Mouse (Mus musculus) embryonic facial prominence, embryonic 11.5 days (tissue): Measurements from ENCODE around the gene Slc30a2. TPM values are rescaled to one million over a fixed set of nuclear protein-coding genes. Genes with fewer than 3 reads are reported as not detected.
A peak's percentile ranks its signal among the peaks of the same experiment; 100 is the strongest.

Source experiments
- ATAC-seq: fragments of 200-750 bp; cut with Nextera tagmentation; replicated peaks from 2 replicates; pipeline ENCODE4 v1.8.0; 2017; ENCODE audit warnings: low read depth; ENCODE audit not compliant: insufficient number of reproducible peaks, low FRiP score, low TSS enrichment
- DNase-seq: peaks from one replicate; pipeline ENCODE4 v3.0.0-alpha.2; 2015; ENCODE audit warnings: low spot score
- H3K27ac ChIP-seq: fragments of 300-500 bp; sonication (generic); replicated peaks from 2 replicates; pipeline ENCODE4 v1.5.1; 2014; ENCODE audit warnings: mild to moderate bottlenecking, low read depth, low read length, control low read depth
- H3K27me3 ChIP-seq: fragments of 300-500 bp; sonication (generic); 2 replicates; pipeline ENCODE4 v1.6.1; 2014; ENCODE audit warnings: mild to moderate bottlenecking, low read length, moderate library complexity, mixed read lengths; ENCODE audit not compliant: control insufficient read depth, insufficient read depth
- H3K36me3 ChIP-seq: fragments of 300-500 bp; sonication (generic); replicated peaks from 2 replicates; pipeline ENCODE4 v1.6.1; 2014; ENCODE audit warnings: low read depth, mild to moderate bottlenecking, low read length, moderate library complexity, mixed read lengths; ENCODE audit not compliant: control insufficient read depth, insufficient read depth
- H3K4me1 ChIP-seq: fragments of 300-500 bp; sonication (generic); 2 replicates; pipeline ENCODE4 v1.6.1; 2014; ENCODE audit warnings: low read length, mixed read lengths; ENCODE audit not compliant: control insufficient read depth, insufficient read depth
- H3K4me2 ChIP-seq: fragments of 300-500 bp; sonication (generic); 2 replicates; pipeline ENCODE4 v1.6.1; 2014; ENCODE audit warnings: low read depth, mild to moderate bottlenecking, control low read depth, low read length, moderate library complexity
- H3K4me3 ChIP-seq: fragments of 300-500 bp; sonication (generic); 2 replicates; pipeline ENCODE4 v1.5.1; 2014; ENCODE audit warnings: low read depth, low read length, control low read depth
- H3K9ac ChIP-seq: fragments of 300-500 bp; sonication (generic); replicated peaks from 2 replicates; pipeline ENCODE4 v1.6.1; 2014; ENCODE audit warnings: mild to moderate bottlenecking, control low read depth, low read length
- H3K9me3 ChIP-seq: fragments of 300-500 bp; sonication (generic); replicated peaks from 2 replicates; pipeline ENCODE4 v1.6.1; 2016; ENCODE audit warnings: mild to moderate bottlenecking, low read length, inconsistent platforms, mixed read lengths; ENCODE audit not compliant: control insufficient read depth
- WGBS: fragments of 180-500 bp; shearing (Covaris S2); extraction: QIAGEN DNeasy Blood & Tissue Kit; methylation state at CpG from one replicate; pipeline ENCODE4 v1.1.7; 2014; 5-methylcytosine and 5-hydroxymethylcytosine counted together
- polyA plus RNA-seq: library from polyadenylated mRNA; unstranded; fragments of >200 nt; fragmentation: Nextera tagmentation; extraction: Ambion mirVana; gene quantifications from 2 replicates; pipeline ENCODE4 v1.2.1, GENCODE M21; 2014

The Slc30a2 gene
- polyA plus RNA-seq, 1 experiment from 2014 or later: 0.07 TPM

GRCm38 (mm10) chr4:134353527-134354409, 10.8 kb downstream of the Slc30a2 start:
- Histone ChIP-seq H3K4me3 (no peak overlapping the region), H3K4me2 (no peak overlapping the region), H3K27ac (no peak overlapping the region), H3K36me3 (no peaks in the 10 kb centered on the region), H3K27me3 (0 out of 2 replicates have a peak, but pooled peaks cover 2% of the 10 kb centered on the region), H3K9me3 (no peaks in the 10 kb centered on the region), H3K9ac (no peak overlapping the region), H3K4me1 (peaks cover 6% of the 10 kb centered on the region)
- DNase-seq (no peak), ATAC-seq (no peak)
- WGBS: 61% methylated on average over 5 of the region's 5 CpGs

GRCm38 (mm10) chr4:134355841-134356452, 13.0 kb downstream of the Slc30a2 start:
- Histone ChIP-seq H3K4me3 (no peak overlapping the region), H3K36me3 (no peaks in the 10 kb centered on the region), H3K4me1 (peaks cover 6% of the 10 kb centered on the region), H3K9ac (no peak overlapping the region), H3K27me3 (0 out of 2 replicates have a peak, but pooled peaks cover 2% of the 10 kb centered on the region), H3K27ac (no peak overlapping the region), H3K4me2 (no peak overlapping the region), H3K9me3 (no peaks in the 10 kb centered on the region)
- no peak for DNase-seq
- WGBS: 47% methylated on average over 16 of the region's 16 CpGs
- no peak for ATAC-seq

GRCm38 (mm10) chr4:134356591-134357460, 13.8 kb downstream of the Slc30a2 start:
- no peaks in the 10 kb centered on the region for H3K9me3 ChIP-seq
- ATAC-seq: 0 out of 2 replicates have a peak, but pooled peaks have one; percentile 8
- H3K4me3 ChIP-seq: no peak overlapping the region
- H3K4me2 ChIP-seq: peak overlapping the region; percentile 20; the same call in 1 of the 2 replicates
- H3K9ac ChIP-seq: no peak overlapping the region
- peaks cover 4% of the 10 kb centered on the region for H3K4me1 ChIP-seq
- peak; percentile 84 for DNase-seq
- WGBS: 22% methylated on average over 22 of the region's 22 CpGs
- H3K36me3 ChIP-seq: no peaks in the 10 kb centered on the region
- no peak overlapping the region for H3K27ac ChIP-seq
- 0 out of 2 replicates have a peak, but pooled peaks cover 2% of the 10 kb centered on the region for H3K27me3 ChIP-seq

- H3K9me3 ChIP-seq: no peaks in the 10 kb centered on the region
- no peaks in the 10 kb centered on the region for H3K36me3 ChIP-seq
- 43% methylated on average over 17 of the region's 17 CpGs for WGBS
- H3K4me2 ChIP-seq: no peak overlapping the region; the same call in 1 of the 2 replicates
- H3K27me3 ChIP-seq: 0 out of 2 replicates have a peak, but pooled peaks cover 2% of the 10 kb centered on the region
- DNase-seq: no peak
- no peak overlapping the region for H3K4me3 ChIP-seq
- H3K4me1 ChIP-seq: peaks cover 3% of the 10 kb centered on the region; the same call in 1 of the 2 replicates
- H3K9ac ChIP-seq: no peak overlapping the region
- no peak for ATAC-seq
- no peak overlapping the region for H3K27ac ChIP-seq
Measured at GRCm38 (mm10) chr4:134357461-134357771, 14.4 kb downstream of the Slc30a2 start.

GRCm38 (mm10) chr4:134359649-134360048, 16.7 kb downstream of the Slc30a2 start:
- H3K4me2 ChIP-seq: no peak overlapping the region
- no peaks in the 10 kb centered on the region for H3K9me3 ChIP-seq
- no peak overlapping the region for H3K27ac ChIP-seq
- H3K27me3 ChIP-seq: 0 out of 2 replicates have a peak, but pooled peaks cover 2% of the 10 kb centered on the region
- no peak overlapping the region for H3K9ac ChIP-seq
- 87% methylated on average over 6 of the region's 6 CpGs for WGBS
- peaks cover 5% of the 10 kb centered on the region for H3K4me1 ChIP-seq
- H3K36me3 ChIP-seq: no peaks in the 10 kb centered on the region
- no peak overlapping the region for H3K4me3 ChIP-seq
- ATAC-seq (no peak), DNase-seq (no peak)

- Histone ChIP-seq H3K4me3 (no peak overlapping the region), H3K4me1 (peaks cover 5% of the 10 kb centered on the region), H3K4me2 (no peak overlapping the region), H3K36me3 (no peaks in the 10 kb centered on the region), H3K27ac (no peak overlapping the region), H3K9ac (no peak overlapping the region), H3K9me3 (no peaks in the 10 kb centered on the region), H3K27me3 (0 out of 2 replicates have a peak, but pooled peaks cover 2% of the 10 kb centered on the region)
- WGBS: 35% methylated on average over 5 of the region's 5 CpGs
- DNase-seq (peak; percentile 44), ATAC-seq (no peak)
Measured at GRCm38 (mm10) chr4:134361215-134361614, 18.2 kb downstream of the Slc30a2 start.

GRCm38 (mm10) chr4:134362124-134362523, 19.1 kb downstream of the Slc30a2 start:
- 62% methylated on average over 9 of the region's 9 CpGs for WGBS
- ATAC-seq: no peak
- DNase-seq: no peak

More at GRCm38 (mm10) chr4:134362124-134362523, 19.1 kb downstream of the Slc30a2 start:
- H3K4me3 ChIP-seq: no peak overlapping the region
- no peak overlapping the region for H3K4me2 ChIP-seq
- H3K4me1 ChIP-seq: peaks cover 3% of the 10 kb centered on the region
- H3K9me3 ChIP-seq: no peaks in the 10 kb centered on the region
- no peak overlapping the region for H3K9ac ChIP-seq
- H3K36me3 ChIP-seq: no peaks in the 10 kb centered on the region
- no peak overlapping the region for H3K27ac ChIP-seq
- 0 out of 2 replicates have a peak, but pooled peaks cover 2% of the 10 kb centered on the region for H3K27me3 ChIP-seq
